Mouse (Mus musculus): Measurements from ENCODE around the gene Sh2d1b1. TPM values are rescaled to one million over a fixed set of nuclear protein-coding genes. Genes with fewer than 3 reads are reported as not detected.
"Not testable (repeated sequence)": the region's sequence is repeated elsewhere in the genome, so short reads cannot be mapped to it uniquely, and the experiment has no call there.

The Sh2d1b1 gene
- 0.10 TPM in 1 of 2 replicates, not detected in the other for polyA plus RNA-seq (2016; fragmentation: Nextera tagmentation; extraction: Ambion mirVana)

DNA sequence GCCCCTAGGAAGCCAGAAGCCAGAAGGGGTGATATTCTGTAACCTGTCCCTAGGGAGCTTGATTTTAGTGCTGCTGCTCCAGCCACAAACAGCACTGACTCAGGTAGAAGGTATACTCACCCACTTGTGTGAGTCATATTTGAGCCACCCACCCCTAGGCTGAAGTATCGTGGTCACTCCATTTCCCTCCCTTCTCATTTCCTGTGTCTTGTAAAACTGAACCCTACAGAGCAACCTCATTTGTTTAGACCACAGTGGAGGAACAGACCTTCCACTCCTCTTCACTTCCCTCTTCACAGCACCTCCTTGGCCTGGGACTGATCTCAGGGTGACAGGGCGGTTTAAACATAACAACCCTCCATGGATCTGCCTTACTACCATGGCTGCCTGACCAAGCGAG lies at the start of gene Sh2d1b1:
Gene Sh2d1b1 (plus strand): TSS at position 305 of the 400 bp plus-strand sequence.
- H3K27me3 ChIP-seq (ENCODE audit: insufficient read depth, poor library complexity, severe bottlenecking), result no peaks in the 10 kb centered on the region
- DNase-seq (ENCODE audit: low spot score), result no peak
- no peaks in the 10 kb centered on the region for H3K4me1 ChIP-seq
- WGBS, result 58% methylated on average over 3 of the region's 3 CpGs
- H3K27ac ChIP-seq, result no peak within 1 kb of the TSS
- no peaks in the 10 kb centered on the region for H3K9me3 ChIP-seq
- no peak within 1 kb of the TSS for H3K4me3 ChIP-seq
- no peaks in the 10 kb centered on the region for H3K36me3 ChIP-seq

DNA sequence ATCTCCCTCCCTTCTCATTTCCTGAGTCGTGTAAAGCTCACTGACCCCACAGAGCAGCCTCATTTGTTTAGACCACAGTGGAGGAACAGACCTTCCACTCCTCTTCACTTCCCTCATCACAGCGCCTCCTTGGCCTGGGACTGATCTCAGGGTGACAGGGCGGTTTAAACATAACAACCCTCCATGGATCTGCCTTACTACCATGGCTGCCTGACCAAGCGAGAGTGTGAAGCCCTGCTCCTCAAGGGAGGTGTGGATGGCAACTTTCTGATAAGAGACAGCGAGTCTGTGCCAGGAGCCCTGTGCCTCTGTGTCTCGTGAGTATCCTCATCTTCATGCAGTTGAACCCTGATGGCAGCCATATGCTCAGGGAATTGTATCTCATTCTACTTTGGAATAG lies 44.4 kb upstream of the Sh2d1b1 start, which contains the start of gene Sh2d1b2:
Gene Sh2d1b2 (plus strand): TSS at position 62 of the 400 bp plus-strand sequence.
- not testable (repeated sequence) for H3K27me3 ChIP-seq (ENCODE audit: insufficient read depth, poor library complexity, severe bottlenecking); H3K27ac ChIP-seq; H3K4me3 ChIP-seq; H3K36me3 ChIP-seq; DNase-seq (ENCODE audit: low spot score); H3K4me1 ChIP-seq; H3K9me3 ChIP-seq
- WGBS, result 56% methylated on average over 6 of the region's 6 CpGs

DNA sequence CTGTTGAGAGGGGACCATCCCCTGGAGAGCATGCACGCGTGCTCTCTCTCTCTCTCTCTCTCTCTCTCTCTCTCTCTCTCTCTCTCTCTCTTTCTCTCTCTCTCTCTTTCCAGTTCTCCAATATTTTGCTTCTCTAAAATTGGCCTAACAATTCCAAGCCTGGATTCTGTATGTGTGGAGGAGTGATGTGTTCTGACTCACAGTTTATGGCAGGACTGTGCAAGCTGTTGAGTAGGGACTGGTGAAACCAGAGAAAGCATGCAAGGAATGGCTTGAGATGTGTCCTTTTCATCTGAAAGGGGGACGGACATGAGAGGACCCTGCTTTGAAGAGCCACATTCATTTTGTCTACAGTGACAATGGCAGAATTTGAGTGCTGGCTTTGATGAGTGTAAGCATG lies 32.1 kb upstream of the Sh2d1b1 start:
- Histone ChIP-seq H3K36me3 (no peaks in the 10 kb centered on the region), H3K4me1 (no peaks in the 10 kb centered on the region), H3K27me3 (ENCODE audit: insufficient read depth, poor library complexity, severe bottlenecking) (no peaks in the 10 kb centered on the region), H3K4me3 (no peak overlapping the region), H3K27ac (no peak overlapping the region), H3K9me3 (no peaks in the 10 kb centered on the region)
- WGBS, result 79% methylated on average over 3 of the region's 3 CpGs
- DNase-seq (ENCODE audit: low spot score), result no peak

DNA sequence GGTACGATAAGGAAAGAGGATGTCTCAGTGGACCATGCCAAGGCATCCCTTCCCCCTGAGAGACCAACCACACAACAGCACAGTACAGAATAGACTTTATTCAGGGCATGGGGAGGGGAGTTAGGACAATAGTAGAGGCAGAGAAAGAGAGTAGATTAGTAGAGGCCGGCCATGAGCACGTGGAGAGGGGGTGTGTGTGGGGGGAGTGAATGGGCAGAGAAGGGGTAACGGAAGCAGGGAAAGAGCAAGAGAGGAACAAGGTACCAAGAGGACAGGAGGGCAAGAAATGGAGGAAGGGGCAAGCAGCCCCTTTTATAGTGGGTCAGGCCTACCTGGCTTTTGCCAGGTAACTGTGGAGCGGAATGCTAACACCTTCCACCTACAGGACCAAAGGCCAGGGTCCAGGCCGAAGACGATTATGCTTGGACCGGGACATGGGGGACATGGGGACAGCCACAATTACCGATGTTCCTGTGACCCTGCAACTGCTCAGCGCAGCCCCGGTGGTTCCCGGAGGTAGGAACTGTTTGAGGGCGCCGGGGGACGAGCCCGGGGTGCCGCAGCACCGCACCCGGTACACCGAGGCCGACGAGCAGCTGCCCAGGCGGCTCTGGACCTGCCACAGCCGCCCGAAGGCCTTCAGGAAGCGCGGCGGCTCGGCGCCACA lies 22.1 kb upstream of the Sh2d1b1 start:
- H3K4me3 ChIP-seq, result peak overlapping the region; percentile 79
- peaks cover 15% of the 10 kb centered on the region for H3K27me3 ChIP-seq (ENCODE audit: insufficient read depth, poor library complexity, severe bottlenecking)
- H3K4me1 ChIP-seq, result peaks cover 9% of the 10 kb centered on the region
- H3K9me3 ChIP-seq, result no peaks in the 10 kb centered on the region
- DNase-seq (ENCODE audit: low spot score), result no peak
- H3K36me3 ChIP-seq, result no peaks in the 10 kb centered on the region
- peak overlapping the region; percentile 90 for H3K27ac ChIP-seq
- WGBS, result 29% methylated on average over 30 of the region's 30 CpGs

DNA sequence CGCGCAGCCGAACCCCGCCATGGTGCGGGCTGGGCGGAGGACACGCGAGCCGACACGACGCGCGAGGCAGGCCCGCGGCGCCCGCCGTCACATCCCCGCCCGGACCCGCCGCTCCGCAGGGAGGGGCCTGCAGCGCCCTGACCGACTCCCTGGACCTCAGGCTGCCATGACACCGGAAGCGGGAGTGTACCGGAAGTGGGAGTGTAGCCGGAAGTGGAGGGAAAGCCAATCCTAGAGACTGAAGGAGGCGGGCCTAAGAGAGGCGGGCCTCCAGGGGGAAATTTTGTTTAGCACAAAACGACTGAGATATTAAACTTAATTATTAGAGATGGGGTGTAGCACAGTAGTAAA lies 21.6 kb upstream of the Sh2d1b1 start:
- peaks cover 15% of the 10 kb centered on the region for H3K27me3 ChIP-seq (ENCODE audit: insufficient read depth, poor library complexity, severe bottlenecking)
- no peaks in the 10 kb centered on the region for H3K36me3 ChIP-seq
- peak overlapping the region; percentile 79 for H3K4me3 ChIP-seq
- peak; percentile 93 for DNase-seq (ENCODE audit: low spot score)
- 10% methylated on average over 32 of the region's 32 CpGs for WGBS
- no peaks in the 10 kb centered on the region for H3K9me3 ChIP-seq
- peak overlapping the region; percentile 90 for H3K27ac ChIP-seq
- H3K4me1 ChIP-seq, result peaks cover 9% of the 10 kb centered on the region

DNA sequence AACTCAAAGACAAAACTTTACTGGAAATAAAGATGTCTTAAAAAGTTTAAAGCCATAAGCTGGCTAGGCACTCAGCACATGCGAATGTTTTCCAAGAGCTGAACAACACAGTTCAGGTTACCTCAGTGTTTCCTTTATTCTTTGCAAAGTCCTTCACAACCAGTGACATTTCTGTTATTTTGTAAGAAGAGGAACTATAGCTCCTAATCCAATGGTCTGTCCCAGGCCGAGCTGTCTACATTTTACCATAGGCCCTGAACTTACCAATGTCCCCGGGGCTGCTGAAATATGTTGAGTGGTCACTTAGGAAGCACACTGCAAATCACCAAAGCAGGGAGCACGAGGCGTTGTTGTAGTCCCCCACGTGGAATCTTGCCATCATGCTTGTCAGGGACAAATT lies 6.8 kb upstream of the Sh2d1b1 start:
- Histone ChIP-seq H3K27ac (no peak overlapping the region), H3K36me3 (no peaks in the 10 kb centered on the region), H3K4me3 (no peak overlapping the region), H3K4me1 (no peaks in the 10 kb centered on the region), H3K27me3 (ENCODE audit: insufficient read depth, poor library complexity, severe bottlenecking) (no peaks in the 10 kb centered on the region), H3K9me3 (0 out of 2 replicates have a peak, but pooled peaks cover 4% of the 10 kb centered on the region)
- WGBS, result 74% methylated on average over 6 of the region's 6 CpGs
- DNase-seq (ENCODE audit: low spot score), result no peak

DNA sequence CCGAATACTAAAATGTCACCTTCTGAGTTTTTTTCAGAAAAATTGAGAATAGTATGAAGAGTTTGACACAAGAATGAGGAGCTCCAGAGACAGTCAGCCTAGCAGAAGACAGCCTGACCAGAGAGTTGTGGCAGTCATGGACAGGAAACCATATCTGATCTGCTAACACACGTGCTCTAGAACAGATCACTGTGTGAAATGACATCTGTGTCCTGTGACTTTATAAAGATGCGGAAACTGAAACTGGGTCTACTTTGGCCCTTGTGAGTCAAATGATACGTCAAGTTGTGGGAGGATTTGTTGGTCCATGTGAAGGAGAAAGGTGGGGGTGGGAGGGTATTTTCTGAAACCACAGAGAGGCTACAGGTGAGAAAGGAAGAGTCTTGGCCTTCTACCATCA lies 6.4 kb upstream of the Sh2d1b1 start:
- Histone ChIP-seq H3K9me3 (0 out of 2 replicates have a peak, but pooled peaks cover 4% of the 10 kb centered on the region), H3K27me3 (ENCODE audit: insufficient read depth, poor library complexity, severe bottlenecking) (no peaks in the 10 kb centered on the region), H3K4me3 (no peak overlapping the region), H3K36me3 (no peaks in the 10 kb centered on the region), H3K4me1 (no peaks in the 10 kb centered on the region), H3K27ac (no peak overlapping the region)
- no peak for DNase-seq (ENCODE audit: low spot score)
- WGBS, result 74% methylated on average over 4 of the region's 4 CpGs

DNA sequence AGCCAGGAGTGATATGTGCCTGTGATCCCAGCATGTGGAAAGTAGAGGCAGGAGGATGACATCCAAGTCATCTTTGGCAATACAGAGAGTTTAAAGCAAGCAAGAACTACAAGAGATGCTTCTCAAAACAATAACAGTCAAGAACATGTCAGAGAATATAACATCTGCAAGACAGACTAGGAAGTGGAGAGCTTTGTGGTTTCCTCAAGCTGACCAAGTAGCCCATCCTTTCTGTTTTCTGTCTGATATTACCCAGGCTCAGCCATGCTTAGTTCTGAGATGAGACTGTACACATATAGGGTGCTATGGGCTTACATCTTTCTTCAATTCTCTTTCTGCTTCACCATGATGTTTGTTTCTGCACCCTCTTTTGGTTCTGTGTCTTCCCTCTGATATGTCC lies 3.9 kb upstream of the Sh2d1b1 start:
- no peaks in the 10 kb centered on the region for H3K36me3 ChIP-seq
- H3K27me3 ChIP-seq (ENCODE audit: insufficient read depth, poor library complexity, severe bottlenecking), result no peaks in the 10 kb centered on the region
- H3K9me3 ChIP-seq, result no peaks in the 10 kb centered on the region
- no peak for DNase-seq (ENCODE audit: low spot score)
- H3K4me1 ChIP-seq, result no peaks in the 10 kb centered on the region
- H3K27ac ChIP-seq, result no peak overlapping the region
- H3K4me3 ChIP-seq, result no peak overlapping the region

DNA sequence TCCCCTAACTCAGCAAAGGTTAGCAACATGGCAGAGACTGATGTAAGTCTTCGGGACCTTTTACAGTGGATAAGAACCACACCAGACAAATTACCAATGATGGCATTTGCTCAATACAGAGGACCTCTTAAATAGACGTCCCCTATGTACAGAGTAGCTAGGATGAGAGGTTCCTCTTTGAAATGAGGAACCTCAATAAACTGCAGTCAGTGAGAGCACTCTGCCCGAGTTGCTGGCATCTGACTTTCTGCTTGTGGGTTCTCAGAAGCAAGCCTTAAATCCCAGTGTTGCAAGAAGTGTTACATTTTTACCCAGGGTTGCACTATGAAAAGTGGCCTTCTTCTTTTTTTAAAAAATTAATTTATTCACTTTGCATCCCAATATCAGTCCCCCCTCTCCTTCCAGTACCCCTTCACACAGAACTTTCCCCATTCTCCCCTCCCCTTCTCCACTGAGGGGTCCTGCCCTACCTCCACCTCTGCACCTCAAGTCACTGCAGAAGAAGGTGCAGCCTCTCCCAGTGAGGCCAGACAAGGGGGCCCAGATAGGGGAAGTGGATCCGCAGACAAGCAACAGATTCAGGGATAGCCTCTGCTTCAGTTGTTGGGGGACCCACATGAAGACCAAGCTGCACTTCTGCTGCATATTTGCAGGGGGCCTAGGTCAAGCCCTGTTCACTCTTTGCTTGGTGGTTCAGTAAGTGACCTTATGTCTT lies 5.5 kb downstream of the Sh2d1b1 start:
- H3K27ac ChIP-seq, result no peak overlapping the region
- 71% methylated on average over 4 of the region's 4 CpGs for WGBS
- no peaks in the 10 kb centered on the region for H3K27me3 ChIP-seq (ENCODE audit: insufficient read depth, poor library complexity, severe bottlenecking)
- DNase-seq (ENCODE audit: low spot score), result no peak
- H3K4me1 ChIP-seq, result no peaks in the 10 kb centered on the region
- H3K4me3 ChIP-seq, result no peak overlapping the region
- H3K36me3 ChIP-seq, result no peaks in the 10 kb centered on the region
- no peaks in the 10 kb centered on the region for H3K9me3 ChIP-seq

DNA sequence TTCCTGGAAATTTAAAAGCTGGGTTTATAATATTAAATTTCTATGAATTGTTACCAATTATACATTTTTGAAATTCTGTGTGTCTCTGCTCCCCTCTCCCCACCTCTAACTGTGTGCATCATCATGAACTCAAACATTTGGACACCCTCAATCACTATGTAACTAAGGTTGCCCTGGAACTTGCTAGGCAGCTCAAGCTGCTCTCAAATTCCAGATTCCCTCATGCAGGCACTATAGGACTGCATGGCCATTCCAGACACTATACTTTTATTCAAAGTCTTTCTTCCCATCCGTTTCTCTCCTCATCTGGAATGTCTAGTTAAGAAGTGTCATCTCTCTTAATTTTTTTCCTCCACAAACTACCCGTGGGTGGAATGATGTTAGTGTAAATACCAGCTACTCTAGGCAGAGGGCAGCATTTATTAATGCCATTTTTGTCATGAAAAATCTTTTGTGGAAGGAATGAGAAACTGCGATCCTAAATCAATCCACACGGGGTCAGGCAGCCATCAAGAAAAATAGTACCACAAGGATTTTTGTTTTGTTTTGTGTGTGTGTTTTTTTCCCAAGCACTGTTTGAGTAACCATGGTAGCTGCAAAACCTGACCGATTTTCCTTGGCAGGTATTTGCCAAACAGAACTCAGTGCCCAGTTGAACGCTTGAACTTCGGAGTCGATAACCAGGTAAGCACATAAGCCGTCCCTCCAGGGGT lies 15.3 kb downstream of the Sh2d1b1 start:
- no peak overlapping the region for H3K4me3 ChIP-seq
- peak overlapping the region; percentile 29; the same call in 1 of the 2 replicates for H3K27ac ChIP-seq
- DNase-seq (ENCODE audit: low spot score), result no peak
- H3K9me3 ChIP-seq, result no peaks in the 10 kb centered on the region
- 48% methylated on average over 9 of the region's 9 CpGs for WGBS
- H3K36me3 ChIP-seq, result no peaks in the 10 kb centered on the region
- peaks cover 21% of the 10 kb centered on the region for H3K4me1 ChIP-seq
- H3K27me3 ChIP-seq (ENCODE audit: insufficient read depth, poor library complexity, severe bottlenecking), result no peaks in the 10 kb centered on the region

DNA sequence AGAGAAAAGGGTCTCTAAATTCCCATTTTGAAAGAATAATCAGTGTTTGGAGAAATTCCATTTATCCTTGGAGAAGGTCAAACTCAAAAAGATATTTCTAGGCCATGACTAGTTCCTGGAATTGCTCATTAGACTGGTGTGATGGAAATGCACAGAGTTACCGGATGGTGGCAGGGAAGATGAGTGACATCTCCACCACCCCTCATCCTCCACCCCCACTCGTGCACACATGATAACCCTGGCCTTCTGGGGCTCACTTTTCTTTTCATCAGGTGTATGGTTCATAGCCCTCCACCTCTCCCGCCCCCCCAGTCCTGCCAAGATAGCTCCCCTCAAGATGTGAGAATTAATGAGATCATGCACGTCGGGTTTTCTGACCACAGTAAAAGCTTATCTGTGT lies 16.1 kb downstream of the Sh2d1b1 start:
- no peaks in the 10 kb centered on the region for H3K9me3 ChIP-seq
- no peak overlapping the region; the same call in 1 of the 2 replicates for H3K27ac ChIP-seq
- peaks cover 21% of the 10 kb centered on the region for H3K4me1 ChIP-seq
- no peaks in the 10 kb centered on the region for H3K36me3 ChIP-seq
- no peak overlapping the region for H3K4me3 ChIP-seq
- WGBS, result 60% methylated on average over 5 of the region's 5 CpGs
- no peak for DNase-seq (ENCODE audit: low spot score)
- H3K27me3 ChIP-seq (ENCODE audit: insufficient read depth, poor library complexity, severe bottlenecking), result no peaks in the 10 kb centered on the region

DNA sequence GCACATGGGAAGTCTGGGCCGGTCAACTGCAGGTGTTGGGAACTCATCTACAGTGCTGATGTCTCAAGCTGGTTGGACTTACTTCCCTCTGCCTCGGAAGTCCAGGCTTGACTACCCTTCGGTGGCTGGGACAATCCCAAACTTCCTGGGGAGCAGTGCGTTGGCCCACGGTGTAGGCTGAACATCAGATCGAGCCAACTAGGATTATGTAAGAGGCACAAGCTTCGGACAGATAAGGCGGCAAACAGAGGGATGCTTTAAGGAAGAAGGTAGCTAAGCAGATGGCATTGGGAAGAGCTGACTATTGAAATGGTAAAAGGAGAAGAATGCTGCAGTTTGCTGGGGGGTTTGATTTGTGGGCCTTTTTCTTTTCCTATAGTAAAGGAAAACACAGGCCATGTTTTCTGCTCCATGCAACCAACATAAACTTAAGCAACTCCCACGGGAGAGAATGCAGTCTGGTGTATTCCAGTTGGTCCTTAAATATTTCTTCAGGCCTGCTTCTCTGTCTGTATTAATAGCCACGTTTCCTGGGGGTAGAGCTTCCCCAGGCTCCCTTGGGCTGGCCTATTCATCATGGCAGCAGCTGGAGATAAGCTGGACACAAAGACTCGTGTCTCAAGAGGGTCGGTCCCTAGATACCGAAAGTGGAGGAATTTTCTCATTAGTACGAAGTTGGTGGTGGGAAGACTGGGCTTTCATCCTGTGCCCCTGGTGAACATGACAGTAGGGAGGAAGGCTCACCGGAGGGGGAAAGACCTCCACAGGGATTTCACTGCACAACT lies 17.9 kb downstream of the Sh2d1b1 start:
- no peaks in the 10 kb centered on the region for H3K27me3 ChIP-seq (ENCODE audit: insufficient read depth, poor library complexity, severe bottlenecking)
- H3K4me3 ChIP-seq, result no peak overlapping the region
- no peaks in the 10 kb centered on the region for H3K9me3 ChIP-seq
- no peak for DNase-seq (ENCODE audit: low spot score)
- peak overlapping the region; percentile 29; the same call in 1 of the 2 replicates for H3K27ac ChIP-seq
- 59% methylated on average over 15 of the region's 15 CpGs for WGBS
- no peaks in the 10 kb centered on the region for H3K36me3 ChIP-seq
- peaks cover 21% of the 10 kb centered on the region for H3K4me1 ChIP-seq

Measured in heart, embryonic 10.5 days (tissue).